Mouse (Mus musculus): ENCODE results near the gene Fam181a. TPM values are rescaled to one million over a fixed set of nuclear protein-coding genes. Genes with fewer than 3 reads are reported as not detected.

The Fam181a gene
- polyA plus RNA-seq, 1 experiment from 2014 or later, result not detected

DNA sequence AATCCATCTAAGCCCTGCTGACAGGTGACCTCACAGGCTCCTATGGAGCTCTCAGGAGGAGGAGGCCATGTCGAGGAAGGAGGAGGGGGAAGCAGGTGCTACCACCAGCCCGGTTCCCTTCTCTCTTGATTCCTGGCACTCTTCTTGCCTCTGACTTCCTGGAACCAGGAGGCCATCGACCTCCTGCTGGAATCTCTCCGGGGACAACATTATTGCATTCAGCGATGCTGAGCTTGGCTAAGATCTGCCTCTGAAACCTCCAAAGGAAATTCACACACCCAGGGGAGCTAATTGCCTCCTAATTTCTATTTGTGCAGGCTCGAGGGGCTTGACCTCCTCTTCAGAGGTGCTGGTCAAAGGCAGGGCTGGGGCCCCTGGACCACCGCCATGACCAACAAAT is 16.3 kb downstream of the Fam181a start:
- Histone ChIP-seq H3K27me3 (ENCODE audit: control insufficient read depth, insufficient read depth, low read depth, low read length) (peaks cover 11% of the 10 kb centered on the region), H3K4me1 (replicated peaks; ENCODE audit: control insufficient read depth, insufficient read depth, low read length) (0 out of 2 replicates have a peak, but pooled peaks cover 3% of the 10 kb centered on the region), H3K9me3 (ENCODE audit: control insufficient read depth, low read length) (no peaks in the 10 kb centered on the region), H3K9ac (ENCODE audit: low read length) (no peak overlapping the region), H3K4me2 (ENCODE audit: low read depth, low read length) (no peak overlapping the region), H3K27ac (ENCODE audit: low read length) (no peak overlapping the region), H3K4me3 (ENCODE audit: low read length) (no peak overlapping the region), H3K36me3 (ENCODE audit: control insufficient read depth, insufficient read depth, low read length) (no peaks in the 10 kb centered on the region)
- WGBS, result 11% methylated on average over 7 of the region's 7 CpGs
- ATAC-seq (ENCODE audit: low read depth), result no peak

DNA sequence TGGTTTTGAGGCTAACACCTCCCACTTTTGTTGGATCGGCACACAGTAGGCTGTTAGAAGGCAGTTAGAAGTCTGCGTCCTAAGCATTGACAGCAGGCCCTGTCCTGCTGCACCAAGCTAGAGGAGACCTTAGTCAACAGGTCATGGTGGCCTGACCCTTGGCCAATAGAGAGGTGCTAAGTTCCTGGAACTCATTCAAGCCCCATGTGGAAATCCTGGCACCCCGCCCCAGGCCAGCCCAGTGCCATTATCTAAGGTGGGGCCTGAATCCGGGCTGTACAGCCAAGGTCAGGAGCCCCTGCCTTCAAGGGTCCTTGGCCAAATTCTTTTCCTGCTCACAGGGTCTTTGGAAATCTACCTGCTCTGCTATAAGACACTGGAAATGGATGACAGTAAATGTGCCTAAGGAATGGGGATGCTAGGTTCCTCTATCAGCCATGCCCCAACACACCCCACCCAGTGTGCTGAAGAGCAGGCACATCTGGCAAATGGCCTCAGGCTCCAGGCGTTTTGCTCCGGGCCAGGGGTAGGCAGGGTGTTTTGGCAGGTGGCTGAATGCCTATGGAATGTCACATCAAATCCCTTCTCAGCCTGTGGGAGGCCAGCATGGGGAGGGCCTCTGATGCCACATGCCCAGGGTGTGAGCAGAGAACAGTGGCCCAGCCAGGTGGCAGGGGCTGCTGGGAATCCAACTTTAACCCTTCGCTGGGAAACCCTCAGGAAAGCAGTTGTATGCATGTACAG is 17.8 kb downstream of the Fam181a start:
- no peak overlapping the region for H3K9ac ChIP-seq (ENCODE audit: low read length)
- H3K4me3 ChIP-seq (ENCODE audit: low read length), result no peak overlapping the region
- WGBS, result 49% methylated on average over 7 of the region's 7 CpGs
- H3K27ac ChIP-seq (ENCODE audit: low read length), result no peak overlapping the region
- H3K4me1 ChIP-seq (replicated peaks; ENCODE audit: control insufficient read depth, insufficient read depth, low read length), result 0 out of 2 replicates have a peak, but pooled peaks cover 3% of the 10 kb centered on the region
- H3K27me3 ChIP-seq (ENCODE audit: control insufficient read depth, insufficient read depth, low read depth, low read length), result peaks cover 11% of the 10 kb centered on the region
- no peaks in the 10 kb centered on the region for H3K36me3 ChIP-seq (ENCODE audit: control insufficient read depth, insufficient read depth, low read length)
- no peak overlapping the region for H3K4me2 ChIP-seq (ENCODE audit: low read depth, low read length)
- no peak for ATAC-seq (ENCODE audit: low read depth)
- no peaks in the 10 kb centered on the region for H3K9me3 ChIP-seq (ENCODE audit: control insufficient read depth, low read length)

DNA sequence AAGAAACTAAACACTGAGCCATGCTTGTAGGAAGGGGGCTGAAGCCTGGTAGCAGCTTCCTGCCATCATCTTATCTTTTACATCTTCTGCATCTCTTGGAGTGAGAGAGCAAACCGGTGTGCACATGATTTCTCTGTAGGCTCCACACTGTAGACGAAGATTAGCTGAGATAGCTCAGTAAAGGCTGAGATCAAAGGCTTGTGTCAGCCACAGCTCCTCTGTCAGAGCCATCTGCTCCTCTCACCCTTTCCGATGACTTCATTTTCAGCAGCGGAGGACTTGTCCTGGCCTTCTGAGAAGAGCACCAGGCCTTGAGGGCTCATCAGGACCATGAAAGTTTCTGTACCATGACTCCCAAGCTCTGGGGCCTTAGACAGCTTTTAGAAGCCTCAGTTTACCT is 20.7 kb downstream of the Fam181a start:
- no peak overlapping the region for H3K27ac ChIP-seq (ENCODE audit: low read length)
- H3K4me2 ChIP-seq (ENCODE audit: low read depth, low read length), result no peak overlapping the region
- no peaks in the 10 kb centered on the region for H3K9me3 ChIP-seq (ENCODE audit: control insufficient read depth, low read length)
- H3K27me3 ChIP-seq (ENCODE audit: control insufficient read depth, insufficient read depth, low read depth, low read length), result no peaks in the 10 kb centered on the region
- H3K36me3 ChIP-seq (ENCODE audit: control insufficient read depth, insufficient read depth, low read length), result no peaks in the 10 kb centered on the region
- no peak overlapping the region for H3K9ac ChIP-seq (ENCODE audit: low read length)
- no peak overlapping the region for H3K4me3 ChIP-seq (ENCODE audit: low read length)
- no peak for ATAC-seq (ENCODE audit: low read depth)
- 34% methylated on average over 4 of the region's 4 CpGs for WGBS
- H3K4me1 ChIP-seq (replicated peaks; ENCODE audit: control insufficient read depth, insufficient read depth, low read length), result 0 out of 2 replicates have a peak, but pooled peaks cover 3% of the 10 kb centered on the region

DNA sequence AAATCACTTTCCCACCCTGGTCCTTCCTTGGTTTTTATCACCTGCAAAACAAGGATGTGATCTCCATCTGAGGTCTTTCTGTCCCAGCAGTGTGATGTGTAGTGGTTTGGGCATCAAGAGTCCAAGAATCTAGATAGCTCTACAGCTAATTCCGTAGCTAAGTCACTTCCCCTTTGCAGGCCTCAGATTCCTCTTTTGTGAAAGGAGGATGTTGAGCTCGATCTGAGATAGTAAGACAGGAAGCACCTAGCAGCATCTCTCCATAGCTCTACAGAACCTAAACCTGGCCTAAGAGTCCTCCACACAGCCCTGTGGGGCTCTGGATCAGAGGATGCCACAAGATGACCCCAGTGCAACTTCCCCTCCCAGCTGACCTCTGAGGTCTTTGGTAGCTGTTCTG is 22.1 kb downstream of the Fam181a start:
- H3K4me1 ChIP-seq (replicated peaks; ENCODE audit: control insufficient read depth, insufficient read depth, low read length), result 0 out of 2 replicates have a peak, but pooled peaks cover 3% of the 10 kb centered on the region
- 63% methylated on average over 2 of the region's 2 CpGs for WGBS

DNA sequence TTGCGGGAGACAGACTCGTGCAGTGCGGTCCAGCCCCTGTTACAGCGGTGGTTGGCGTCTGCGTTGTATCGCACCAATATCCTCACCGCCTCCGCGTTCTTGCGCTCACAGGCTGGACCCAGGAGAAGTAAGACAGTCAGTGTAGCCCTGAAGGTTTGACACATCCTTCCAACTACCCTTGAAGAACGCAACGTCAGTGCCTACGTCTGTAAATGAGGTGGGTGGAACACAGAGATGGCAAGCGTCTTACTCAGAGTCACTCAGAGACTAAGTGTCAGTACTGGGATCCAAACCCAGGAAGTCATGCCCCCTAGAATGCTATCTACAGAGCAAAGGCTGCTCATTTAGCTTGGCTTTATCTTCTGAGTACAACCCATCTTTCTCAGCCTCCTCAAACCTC is 22.7 kb downstream of the Fam181a start:
- 92% methylated on average over 15 of the region's 15 CpGs for WGBS
- Histone ChIP-seq H3K27ac (ENCODE audit: low read length) (no peak overlapping the region), H3K27me3 (ENCODE audit: control insufficient read depth, insufficient read depth, low read depth, low read length) (no peaks in the 10 kb centered on the region), H3K4me1 (replicated peaks; ENCODE audit: control insufficient read depth, insufficient read depth, low read length) (0 out of 2 replicates have a peak, but pooled peaks cover 2% of the 10 kb centered on the region), H3K4me3 (ENCODE audit: low read length) (no peak overlapping the region), H3K9ac (ENCODE audit: low read length) (no peak overlapping the region), H3K4me2 (ENCODE audit: low read depth, low read length) (no peak overlapping the region), H3K36me3 (ENCODE audit: control insufficient read depth, insufficient read depth, low read length) (no peaks in the 10 kb centered on the region), H3K9me3 (ENCODE audit: control insufficient read depth, low read length) (no peaks in the 10 kb centered on the region)
- no peak for ATAC-seq (ENCODE audit: low read depth)

More for the DNA sequence above, 22.1 kb downstream of the Fam181a start:
- Histone ChIP-seq H3K4me3 (ENCODE audit: low read length) (no peak overlapping the region), H3K4me2 (ENCODE audit: low read depth, low read length) (no peak overlapping the region), H3K9me3 (ENCODE audit: control insufficient read depth, low read length) (no peaks in the 10 kb centered on the region), H3K27me3 (ENCODE audit: control insufficient read depth, insufficient read depth, low read depth, low read length) (no peaks in the 10 kb centered on the region), H3K36me3 (ENCODE audit: control insufficient read depth, insufficient read depth, low read length) (no peaks in the 10 kb centered on the region), H3K9ac (ENCODE audit: low read length) (no peak overlapping the region), H3K27ac (ENCODE audit: low read length) (no peak overlapping the region)
- no peak for ATAC-seq (ENCODE audit: low read depth)

DNA sequence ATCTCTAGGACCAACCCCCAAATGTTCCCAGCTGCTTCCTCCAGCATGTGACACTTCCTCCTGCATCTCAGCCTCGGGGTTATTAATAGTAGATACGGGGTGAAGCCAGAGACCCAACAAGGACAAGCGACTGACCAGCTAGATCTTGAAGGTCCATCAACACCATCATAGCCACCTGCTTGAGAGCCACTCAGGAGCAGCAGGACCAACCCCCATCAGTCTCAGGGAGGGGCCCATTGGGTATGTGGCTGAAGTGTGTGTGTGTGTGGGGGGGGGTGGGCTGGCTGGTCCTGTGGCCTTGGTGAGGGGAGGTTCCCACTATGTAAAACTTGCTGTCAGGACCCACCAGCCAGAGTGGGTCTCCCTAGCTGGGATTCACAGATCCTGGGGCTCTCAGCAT is 26.0 kb downstream of the Fam181a start:
- H3K4me2 ChIP-seq (ENCODE audit: low read depth, low read length), result no peak overlapping the region
- H3K9me3 ChIP-seq (ENCODE audit: control insufficient read depth, low read length), result no peaks in the 10 kb centered on the region
- no peaks in the 10 kb centered on the region for H3K36me3 ChIP-seq (ENCODE audit: control insufficient read depth, insufficient read depth, low read length)
- ATAC-seq (ENCODE audit: low read depth), result no peak
- no peaks in the 10 kb centered on the region for H3K4me1 ChIP-seq (replicated peaks; ENCODE audit: control insufficient read depth, insufficient read depth, low read length)
- H3K9ac ChIP-seq (ENCODE audit: low read length), result no peak overlapping the region
- H3K27me3 ChIP-seq (ENCODE audit: control insufficient read depth, insufficient read depth, low read depth, low read length), result no peaks in the 10 kb centered on the region
- no peak overlapping the region for H3K4me3 ChIP-seq (ENCODE audit: low read length)
- 59% methylated on average over 3 of the region's 3 CpGs for WGBS
- no peak overlapping the region for H3K27ac ChIP-seq (ENCODE audit: low read length)

DNA sequence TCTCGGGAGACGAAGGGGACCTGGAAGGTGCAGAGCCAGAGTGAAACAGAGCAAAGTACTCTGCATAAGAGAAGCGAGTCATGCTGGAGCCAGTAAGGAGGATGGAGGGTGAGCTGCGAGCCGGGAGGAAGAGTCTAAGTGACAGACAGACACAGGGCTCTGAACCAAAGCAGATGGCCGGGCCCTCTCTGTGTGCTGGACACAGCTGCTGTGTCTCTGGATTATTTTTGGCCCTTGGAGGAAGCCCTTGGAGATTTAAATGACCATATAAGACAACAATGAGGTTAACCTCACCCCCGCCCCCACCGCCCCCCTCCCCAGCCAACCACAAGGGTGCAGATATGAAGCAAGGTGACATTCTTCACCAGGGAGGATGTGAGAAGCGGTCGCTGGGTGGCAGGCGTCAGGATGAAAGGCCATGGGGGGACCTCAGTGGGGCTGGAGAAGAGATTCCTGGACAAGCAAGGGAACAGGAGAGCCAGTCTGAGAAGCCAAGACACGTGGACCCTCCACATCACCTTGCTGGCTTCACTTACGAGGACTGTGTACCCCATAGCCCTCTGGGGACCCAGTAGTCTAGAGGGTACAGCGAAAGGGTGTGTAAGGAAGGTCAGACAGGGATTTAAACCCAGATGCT is 27.5 kb downstream of the Fam181a start:
- no peak overlapping the region for H3K4me3 ChIP-seq (ENCODE audit: low read length)
- no peak overlapping the region for H3K9ac ChIP-seq (ENCODE audit: low read length)
- ATAC-seq (ENCODE audit: low read depth), result no peak
- no peaks in the 10 kb centered on the region for H3K9me3 ChIP-seq (ENCODE audit: control insufficient read depth, low read length)
- no peaks in the 10 kb centered on the region for H3K4me1 ChIP-seq (replicated peaks; ENCODE audit: control insufficient read depth, insufficient read depth, low read length)
- no peaks in the 10 kb centered on the region for H3K36me3 ChIP-seq (ENCODE audit: control insufficient read depth, insufficient read depth, low read length)
- WGBS, result 55% methylated on average over 14 of the region's 14 CpGs
- no peak overlapping the region for H3K4me2 ChIP-seq (ENCODE audit: low read depth, low read length)
- H3K27me3 ChIP-seq (ENCODE audit: control insufficient read depth, insufficient read depth, low read depth, low read length), result no peaks in the 10 kb centered on the region
- no peak overlapping the region for H3K27ac ChIP-seq (ENCODE audit: low read length)

DNA sequence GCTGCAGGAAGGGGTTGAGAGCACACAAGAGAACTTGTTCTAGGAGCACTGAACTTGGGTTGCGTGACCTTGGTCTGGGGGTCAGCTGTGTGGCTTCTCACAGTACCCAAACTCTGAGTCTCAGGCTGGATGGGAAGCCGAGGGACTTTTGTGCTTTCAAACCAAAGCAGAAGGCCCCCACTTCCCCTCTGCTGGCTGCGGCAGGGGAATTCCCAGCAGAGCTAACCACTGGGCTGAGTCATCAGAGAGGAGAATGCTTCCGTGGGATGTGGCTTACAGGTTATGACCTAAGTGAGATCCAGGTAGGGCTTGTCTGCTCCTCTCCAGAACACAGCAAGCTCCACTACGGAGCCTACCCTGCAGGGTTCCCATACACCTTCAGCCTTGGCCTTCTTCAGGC is 30.4 kb downstream of the Fam181a start:
- no peak overlapping the region for H3K27ac ChIP-seq (ENCODE audit: low read length)
- no peaks in the 10 kb centered on the region for H3K27me3 ChIP-seq (ENCODE audit: control insufficient read depth, insufficient read depth, low read depth, low read length)
- ATAC-seq (ENCODE audit: low read depth), result no peak
- no peak overlapping the region for H3K9ac ChIP-seq (ENCODE audit: low read length)
- H3K4me2 ChIP-seq (ENCODE audit: low read depth, low read length), result no peak overlapping the region
- no peaks in the 10 kb centered on the region for H3K4me1 ChIP-seq (replicated peaks; ENCODE audit: control insufficient read depth, insufficient read depth, low read length)
- no peak overlapping the region for H3K4me3 ChIP-seq (ENCODE audit: low read length)
- no peaks in the 10 kb centered on the region for H3K36me3 ChIP-seq (ENCODE audit: control insufficient read depth, insufficient read depth, low read length)
- 75% methylated on average over 5 of the region's 5 CpGs for WGBS
- H3K9me3 ChIP-seq (ENCODE audit: control insufficient read depth, low read length), result no peaks in the 10 kb centered on the region

DNA sequence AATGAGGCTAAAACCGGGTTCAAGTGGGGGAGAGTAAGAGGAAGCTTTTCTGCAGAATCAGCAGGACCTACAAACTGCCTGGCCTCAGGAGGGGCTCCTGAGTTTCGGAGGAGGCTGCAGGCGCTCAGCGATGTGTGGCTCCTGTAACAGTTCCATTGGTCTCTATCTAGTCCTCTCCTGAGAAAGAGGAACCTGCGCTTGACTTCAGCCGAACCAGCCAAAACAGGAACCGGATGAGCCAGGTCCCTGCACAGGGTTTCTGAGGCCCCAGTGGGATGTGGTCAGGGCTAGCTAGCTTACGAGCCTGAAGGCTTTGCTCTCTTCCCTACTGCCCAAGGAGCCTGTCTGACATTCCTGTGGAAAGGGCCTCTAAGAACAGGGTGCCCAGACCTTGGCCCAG is 32.7 kb downstream of the Fam181a start:
- H3K4me2 ChIP-seq (ENCODE audit: low read depth, low read length), result no peak overlapping the region
- 65% methylated on average over 8 of the region's 8 CpGs for WGBS
- no peak overlapping the region for H3K9ac ChIP-seq (ENCODE audit: low read length)
- H3K9me3 ChIP-seq (ENCODE audit: control insufficient read depth, low read length), result no peaks in the 10 kb centered on the region
- H3K4me1 ChIP-seq (replicated peaks; ENCODE audit: control insufficient read depth, insufficient read depth, low read length), result no peaks in the 10 kb centered on the region
- H3K27me3 ChIP-seq (ENCODE audit: control insufficient read depth, insufficient read depth, low read depth, low read length), result no peaks in the 10 kb centered on the region
- no peak overlapping the region for H3K4me3 ChIP-seq (ENCODE audit: low read length)
- 0 out of 2 replicates have a peak, but pooled peaks have one; percentile 37 for ATAC-seq (ENCODE audit: low read depth)
- no peaks in the 10 kb centered on the region for H3K36me3 ChIP-seq (ENCODE audit: control insufficient read depth, insufficient read depth, low read length)
- H3K27ac ChIP-seq (ENCODE audit: low read length), result no peak overlapping the region
